Mouse (Mus musculus): Measurements from ENCODE around the gene Mrpl11. TPM values are rescaled to one million over a fixed set of nuclear protein-coding genes. Genes with fewer than 3 reads are reported as not detected.
"Not testable (repeated sequence)": the region's sequence is repeated elsewhere in the genome, so short reads cannot be mapped to it uniquely, and the experiment has no call there.

Gene Mrpl11
- polyA plus RNA-seq, 1 experiment from 2014 or later: 161 TPM

GRCm38 (mm10) chr19:4945540-4945939, 16.4 kb upstream of the Mrpl11 start:
- 50% methylated on average over 6 of the region's 6 CpGs for WGBS
- no peak overlapping the region for H3K27ac ChIP-seq
- peaks cover 38% of the 10 kb centered on the region for H3K4me1 ChIP-seq
- DNase-seq (ENCODE audit: low spot score): no peak
- no peak overlapping the region for H3K4me3 ChIP-seq
- no peaks in the 10 kb centered on the region for H3K9me3 ChIP-seq (replicated peaks)
- peaks cover 17% of the 10 kb centered on the region for H3K27me3 ChIP-seq (ENCODE audit: low read depth, poor library complexity, severe bottlenecking)
- H3K36me3 ChIP-seq: no peaks in the 10 kb centered on the region

- not testable (repeated sequence) for DNase-seq (ENCODE audit: low spot score); H3K36me3 ChIP-seq; H3K27me3 ChIP-seq (ENCODE audit: low read depth, poor library complexity, severe bottlenecking); H3K9me3 ChIP-seq (replicated peaks); H3K4me3 ChIP-seq; H3K27ac ChIP-seq
- H3K4me1 ChIP-seq: peaks cover 21% of the 10 kb centered on the region
- WGBS: 91% methylated on average over 9 of the region's 9 CpGs
Measured at GRCm38 (mm10) chr19:4948641-4949040, 13.3 kb upstream of the Mrpl11 start.

DNA sequence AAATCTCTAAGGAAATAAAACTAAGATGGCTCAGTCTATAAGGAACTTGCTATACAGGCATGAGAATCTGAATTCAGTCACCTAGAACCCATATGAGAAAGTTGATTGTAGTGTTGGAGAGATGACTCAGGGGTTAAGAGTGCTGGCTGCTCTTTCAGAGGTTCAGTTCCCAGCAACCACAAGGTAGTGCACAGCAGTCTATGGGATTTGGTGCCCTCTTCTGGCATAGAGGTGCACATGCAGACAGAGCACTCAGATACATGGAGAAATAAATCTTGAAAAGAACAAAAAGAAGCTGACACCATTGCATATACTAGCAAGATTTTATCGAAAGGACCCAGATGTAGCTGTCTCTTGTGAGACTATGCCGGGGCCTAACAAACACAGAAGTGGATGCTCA, 6.3 kb downstream of the Mrpl11 start:
- peaks cover 44% of the 10 kb centered on the region for H3K36me3 ChIP-seq
- DNase-seq (ENCODE audit: low spot score): no peak
- WGBS: 93% methylated on average over 2 of the region's 2 CpGs
- no peaks in the 10 kb centered on the region for H3K9me3 ChIP-seq (replicated peaks)
- H3K27me3 ChIP-seq (ENCODE audit: low read depth, poor library complexity, severe bottlenecking): no peaks in the 10 kb centered on the region
- H3K4me1 ChIP-seq: peaks cover 3% of the 10 kb centered on the region; the same call in 1 of the 2 replicates
- no peak overlapping the region for H3K4me3 ChIP-seq
- H3K27ac ChIP-seq: no peak overlapping the region

- H3K27ac ChIP-seq: no peak overlapping the region
- DNase-seq (ENCODE audit: low spot score): peak; percentile 44
- H3K36me3 ChIP-seq: no peaks in the 10 kb centered on the region
- H3K4me1 ChIP-seq: no peaks in the 10 kb centered on the region
- H3K9me3 ChIP-seq (replicated peaks): no peaks in the 10 kb centered on the region
- H3K27me3 ChIP-seq (ENCODE audit: low read depth, poor library complexity, severe bottlenecking): peaks cover 44% of the 10 kb centered on the region
- no peak overlapping the region for H3K4me3 ChIP-seq
Measured at GRCm38 (mm10) chr19:4981767-4982166, 19.8 kb downstream of the Mrpl11 start.

DNA sequence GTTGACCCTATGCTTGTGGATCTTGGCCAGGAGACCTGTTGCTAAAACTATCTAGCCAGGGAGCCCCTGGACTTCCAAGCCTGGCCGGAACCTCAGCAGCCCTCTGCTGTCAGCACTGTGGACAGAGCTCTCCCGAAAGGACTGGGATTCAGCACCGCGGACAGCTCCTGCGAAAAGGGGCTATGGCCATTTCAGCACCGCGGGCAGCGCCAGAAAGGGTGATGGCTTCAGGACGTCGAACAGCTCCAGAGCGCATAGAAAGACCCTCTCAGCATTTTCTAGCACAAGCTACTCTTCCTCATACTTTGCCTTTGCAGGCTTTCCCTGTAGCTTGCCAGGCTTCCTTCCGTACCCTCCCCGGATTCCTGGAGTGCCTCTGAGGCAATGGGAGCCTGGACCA, 27.1 kb downstream of the Mrpl11 start:
- no peaks in the 10 kb centered on the region for H3K36me3 ChIP-seq
- no peak overlapping the region for H3K27ac ChIP-seq
- no peak overlapping the region for H3K4me3 ChIP-seq
- DNase-seq (ENCODE audit: low spot score): peak; percentile 100
- H3K27me3 ChIP-seq (ENCODE audit: low read depth, poor library complexity, severe bottlenecking): peaks cover 79% of the 10 kb centered on the region
- 4% methylated on average over 13 of the region's 13 CpGs for WGBS
- no peaks in the 10 kb centered on the region for H3K9me3 ChIP-seq (replicated peaks)
- H3K4me1 ChIP-seq: peaks cover 7% of the 10 kb centered on the region

- WGBS: 18% methylated on average over 47 of the region's 47 CpGs
- Histone ChIP-seq H3K27me3 (ENCODE audit: low read depth, poor library complexity, severe bottlenecking) (peaks cover 79% of the 10 kb centered on the region), H3K27ac (no peak overlapping the region), H3K36me3 (no peaks in the 10 kb centered on the region), H3K9me3 (replicated peaks) (no peaks in the 10 kb centered on the region), H3K4me1 (peaks cover 7% of the 10 kb centered on the region), H3K4me3 (no peak overlapping the region)
- no peak for DNase-seq (ENCODE audit: low spot score)
Measured at GRCm38 (mm10) chr19:4989434-4990255, 27.7 kb downstream of the Mrpl11 start.

DNA sequence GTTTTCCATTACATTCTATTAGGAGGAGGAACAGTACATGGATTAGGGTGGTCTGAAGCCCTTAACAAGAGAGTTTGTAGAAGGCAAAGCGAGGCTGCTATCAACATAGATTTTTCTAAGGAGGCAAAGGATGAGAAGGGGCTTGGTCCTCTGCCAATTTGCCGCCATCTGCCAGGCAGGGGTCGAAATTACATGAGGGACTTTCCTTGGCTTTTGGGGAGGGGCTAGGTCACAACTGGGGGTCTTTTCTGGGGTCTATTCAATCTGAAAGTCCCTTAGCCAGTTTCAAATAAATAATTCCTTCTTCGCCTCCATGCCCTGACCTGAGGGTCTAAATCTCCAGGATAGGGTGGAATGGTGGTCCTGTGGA, 28.3 kb downstream of the Mrpl11 start, which contains the start of gene Npas4:
Gene Npas4, minus strand, starts transcription at position 61 of the 370 bp plus-strand sequence.
- H3K4me3 ChIP-seq: no peak within 1 kb of the TSS
- peaks cover 7% of the 10 kb centered on the region for H3K4me1 ChIP-seq
- WGBS: 27% methylated on average over 4 of the region's 4 CpGs

DNA sequence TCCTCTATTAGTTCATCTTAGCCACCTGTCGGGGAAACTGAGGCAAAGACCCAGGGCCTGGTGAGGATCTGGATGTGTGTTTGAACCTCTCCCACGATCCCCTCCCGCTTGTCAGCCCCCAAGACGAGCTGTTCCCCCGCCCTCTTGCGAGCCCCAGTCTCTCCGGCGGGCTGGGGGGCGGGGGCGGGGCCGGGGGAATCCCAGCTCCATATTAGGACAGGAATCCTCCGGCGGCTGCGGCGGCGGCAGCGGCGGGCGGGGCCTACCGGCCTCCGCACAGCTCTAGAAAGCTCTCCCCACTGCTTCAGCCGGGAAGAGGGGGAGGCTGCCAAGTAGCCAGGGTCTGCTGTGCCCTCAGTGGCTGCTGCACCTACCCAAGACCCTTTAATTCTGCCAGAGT, 28.8 kb downstream of the Mrpl11 start:
- Histone ChIP-seq H3K4me3 (no peak overlapping the region), H3K36me3 (no peaks in the 10 kb centered on the region), H3K27ac (no peak overlapping the region), H3K4me1 (peaks cover 7% of the 10 kb centered on the region), H3K27me3 (ENCODE audit: low read depth, poor library complexity, severe bottlenecking) (peaks cover 72% of the 10 kb centered on the region), H3K9me3 (replicated peaks) (no peaks in the 10 kb centered on the region)
- no peak for DNase-seq (ENCODE audit: low spot score)
- under 1% methylated on average over 22 of the region's 22 CpGs for WGBS

More for the DNA sequence above, 28.3 kb downstream of the Mrpl11 start, which contains the start of gene Npas4:
- H3K9me3 ChIP-seq (replicated peaks): no peaks in the 10 kb centered on the region
- peaks cover 77% of the 10 kb centered on the region for H3K27me3 ChIP-seq (ENCODE audit: low read depth, poor library complexity, severe bottlenecking)
- DNase-seq (ENCODE audit: low spot score): no peak
- no peak within 1 kb of the TSS for H3K27ac ChIP-seq
- H3K36me3 ChIP-seq: no peaks in the 10 kb centered on the region

GRCm38 (mm10) chr19:4992371-4992770, 30.4 kb downstream of the Mrpl11 start:
- Histone ChIP-seq H3K9me3 (replicated peaks) (no peaks in the 10 kb centered on the region), H3K27ac (no peak overlapping the region), H3K36me3 (no peaks in the 10 kb centered on the region), H3K4me1 (peaks cover 7% of the 10 kb centered on the region), H3K27me3 (ENCODE audit: low read depth, poor library complexity, severe bottlenecking) (peaks cover 72% of the 10 kb centered on the region), H3K4me3 (no peak overlapping the region)
- 20% methylated on average over 8 of the region's 8 CpGs for WGBS
- DNase-seq (ENCODE audit: low spot score): peak; percentile 71

- DNase-seq (ENCODE audit: low spot score): no peak
- Histone ChIP-seq H3K27me3 (ENCODE audit: low read depth, poor library complexity, severe bottlenecking) (peaks cover 72% of the 10 kb centered on the region), H3K4me1 (peaks cover 7% of the 10 kb centered on the region), H3K4me3 (no peak overlapping the region), H3K27ac (no peak overlapping the region), H3K36me3 (no peaks in the 10 kb centered on the region), H3K9me3 (replicated peaks) (no peaks in the 10 kb centered on the region)
- WGBS: 12% methylated on average over 9 of the region's 9 CpGs
Measured at GRCm38 (mm10) chr19:4992904-4993303, 31.0 kb downstream of the Mrpl11 start.

DNA sequence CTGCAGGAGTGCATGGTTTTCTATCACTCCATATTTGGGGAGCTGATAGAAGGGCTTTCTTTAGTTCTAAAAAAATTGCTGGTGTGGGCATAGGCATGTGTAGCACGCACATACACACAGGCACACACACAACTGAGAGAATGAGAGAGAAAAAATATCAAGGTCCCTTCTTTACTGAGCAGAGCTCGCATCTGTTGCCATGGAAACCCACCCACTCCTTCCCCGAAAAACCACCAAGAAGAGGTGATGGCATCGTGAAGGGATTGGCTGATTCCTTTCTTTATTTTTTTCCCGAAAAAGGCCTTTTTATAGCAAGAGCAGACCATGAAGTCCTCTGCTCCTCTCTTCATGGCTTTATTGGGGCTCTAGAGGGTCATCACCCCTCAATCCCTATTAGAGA, 32.1 kb downstream of the Mrpl11 start:
- 73% methylated on average over 5 of the region's 5 CpGs for WGBS
- Histone ChIP-seq H3K27me3 (ENCODE audit: low read depth, poor library complexity, severe bottlenecking) (peaks cover 72% of the 10 kb centered on the region), H3K4me3 (no peak overlapping the region), H3K36me3 (no peaks in the 10 kb centered on the region), H3K4me1 (peaks cover 7% of the 10 kb centered on the region), H3K27ac (no peak overlapping the region), H3K9me3 (replicated peaks) (no peaks in the 10 kb centered on the region)
- no peak for DNase-seq (ENCODE audit: low spot score)

DNA sequence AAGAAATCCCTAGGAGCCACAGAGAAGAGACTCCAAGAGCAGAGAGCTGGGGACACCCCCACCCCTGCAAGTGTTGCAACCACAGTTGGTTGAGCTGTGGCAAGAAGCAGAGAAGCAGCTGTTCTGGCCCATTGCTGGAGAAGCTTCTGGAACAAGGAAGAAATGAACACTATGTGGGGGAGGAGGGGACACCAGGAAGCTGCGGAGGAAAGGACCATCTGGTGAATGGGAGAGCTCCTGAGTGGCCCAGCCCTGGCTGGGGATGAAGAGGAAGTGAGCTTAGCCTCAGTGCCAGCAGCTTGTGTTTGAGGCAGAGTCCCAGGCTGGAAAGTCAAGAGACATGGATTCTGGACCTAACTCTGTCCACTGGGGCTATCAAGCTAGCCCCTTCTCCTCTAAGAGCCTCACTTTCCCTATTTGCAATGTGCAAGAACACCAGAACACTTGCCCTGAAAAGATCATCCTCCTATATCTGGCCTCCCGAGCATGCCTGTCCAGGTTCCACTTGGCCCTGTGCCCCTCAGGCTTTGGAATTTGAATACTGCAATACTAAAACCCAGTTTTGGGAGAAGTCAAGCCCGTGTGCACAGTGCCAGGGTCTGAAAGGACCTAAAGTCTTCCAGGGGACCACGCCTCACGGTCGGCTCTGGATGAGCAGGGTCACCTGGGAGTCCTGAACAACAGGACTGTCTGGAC, 37.6 kb downstream of the Mrpl11 start:
- DNase-seq (ENCODE audit: low spot score): no peak
- Histone ChIP-seq H3K4me1 (peaks cover 11% of the 10 kb centered on the region), H3K4me3 (no peak overlapping the region), H3K27me3 (ENCODE audit: low read depth, poor library complexity, severe bottlenecking) (peaks cover 45% of the 10 kb centered on the region), H3K36me3 (no peaks in the 10 kb centered on the region), H3K27ac (no peak overlapping the region), H3K9me3 (replicated peaks) (no peaks in the 10 kb centered on the region)
- 81% methylated on average over 6 of the region's 6 CpGs for WGBS

DNA sequence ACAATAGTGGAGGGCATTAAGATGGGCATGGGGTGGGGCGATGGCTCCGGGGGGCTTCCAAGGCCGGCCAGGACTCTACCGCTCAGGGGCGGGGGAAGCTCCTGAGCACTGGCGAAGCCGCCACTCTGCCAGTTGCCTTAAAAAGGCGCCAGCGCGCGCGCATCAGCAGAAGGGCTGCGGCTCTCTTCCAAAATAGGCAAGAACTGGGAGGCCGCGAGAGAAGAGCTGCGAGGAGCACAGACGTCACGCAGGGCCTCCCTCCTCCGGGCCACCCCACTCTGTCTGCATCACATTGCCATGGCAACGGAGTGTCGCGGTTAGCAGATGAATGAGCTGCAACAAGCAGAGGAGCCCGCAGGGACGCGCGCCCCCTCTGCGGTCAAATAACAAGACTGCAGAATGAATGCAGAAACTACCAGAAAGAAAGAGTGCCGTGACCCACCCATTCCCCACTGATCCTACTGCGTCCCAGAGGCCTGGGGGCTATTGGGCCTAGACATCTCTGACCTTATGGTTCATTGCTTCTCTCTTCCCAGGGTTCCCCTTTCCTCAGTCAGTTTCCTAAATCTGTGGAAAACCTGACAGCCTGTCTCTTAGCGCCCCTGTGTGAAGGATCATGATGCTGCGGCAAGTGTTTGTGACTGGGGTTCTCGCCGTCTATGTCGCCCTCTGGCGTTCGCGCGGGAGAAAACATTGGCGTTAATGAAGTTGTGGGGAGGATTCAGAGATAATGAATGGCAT, 39.9 kb downstream of the Mrpl11 start:
- H3K27ac ChIP-seq: no peak overlapping the region
- H3K4me3 ChIP-seq: peak overlapping the region; percentile 48
- H3K4me1 ChIP-seq: peaks cover 11% of the 10 kb centered on the region
- peak; percentile 85 for DNase-seq (ENCODE audit: low spot score)
- no peaks in the 10 kb centered on the region for H3K36me3 ChIP-seq
- peaks cover 34% of the 10 kb centered on the region for H3K27me3 ChIP-seq (ENCODE audit: low read depth, poor library complexity, severe bottlenecking)
- 1% methylated on average over 39 of the region's 39 CpGs for WGBS
- H3K9me3 ChIP-seq (replicated peaks): no peaks in the 10 kb centered on the region
